Mouse (Mus musculus) kidney, adult 2 months (tissue): ENCODE data around the gene Mapkapk3. TPM values are rescaled to one million over a fixed set of nuclear protein-coding genes. Genes with fewer than 3 reads are reported as not detected.
A peak's percentile ranks its signal among the peaks of the same experiment; 100 is the strongest.

ENCODE experiments used
- DNase-seq: peaks from one replicate; pipeline ENCODE4 v3.0.0; 2021
- H3K27ac ChIP-seq: fragments of 200-500 bp; 2 replicates; pipeline ENCODE4 v1.5.1; 2012; ENCODE audit warnings: low read depth, low read length, control low read depth, inconsistent platforms; ENCODE audit not compliant: insufficient read depth
- H3K27me3 ChIP-seq: fragments of 200-500 bp; replicated peaks from 2 replicates; pipeline ENCODE4 v1.6.1; 2012; ENCODE audit warnings: mild to moderate bottlenecking, moderate library complexity, low read length, inconsistent platforms; ENCODE audit not compliant: control insufficient read depth, insufficient read depth
- H3K36me3 ChIP-seq: fragments of 200-500 bp; 2 replicates; pipeline ENCODE4 v1.6.1; 2012; ENCODE audit warnings: mild to moderate bottlenecking, moderate library complexity, low read length, inconsistent platforms; ENCODE audit not compliant: control insufficient read depth, insufficient read depth
- H3K4me1 ChIP-seq: fragments of 200-500 bp; 2 replicates; pipeline ENCODE4 v1.6.1; 2011; ENCODE audit warnings: low read length; ENCODE audit not compliant: control insufficient read depth, insufficient read depth
- H3K4me3 ChIP-seq: fragments of 200-500 bp; 2 replicates; pipeline ENCODE4 v1.5.1; 2011; ENCODE audit warnings: mild to moderate bottlenecking, low read depth, low read length, control low read depth; ENCODE audit not compliant: insufficient read depth
- CTCF ChIP-seq: fragments of 200-500 bp; conservative IDR thresholded peaks from 2 replicates; pipeline ENCODE4 v1.5.1; 2011; ENCODE audit warnings: low read depth, mild to moderate bottlenecking, control low read depth, low read length, moderate library complexity, mixed read lengths; ENCODE audit not compliant: insufficient read depth, insufficient read length
- POLR2A ChIP-seq: fragments of 200-500 bp; IDR thresholded peaks from one replicate; pipeline ENCODE4 v1.6.1; 2011; ENCODE audit warnings: low read depth, low read length, control low read depth
- WGBS: fragments of 180-500 bp; shearing (Covaris S2); methylation state at CpG from one replicate; pipeline ENCODE4 v1.1.7; 2018; 5-methylcytosine and 5-hydroxymethylcytosine counted together
- polyA plus RNA-seq: library from polyadenylated mRNA; depleted of rRNA; stranded (reverse); fragments of >200 nt; gene quantifications from 2 replicates; pipeline ENCODE4 v1.2.3, GENCODE M21; 2012

The Mapkapk3 gene
- polyA plus RNA-seq, 1 experiment, result 24.3 TPM

GRCm38 (mm10) chr9:107302592-107302991 lies 12.9 kb upstream of the Mapkapk3 start:
- no peak overlapping the region for H3K27ac ChIP-seq
- DNase-seq, result no peak
- WGBS, result 61% methylated on average over 7 of the region's 7 CpGs
- no peaks in the 10 kb centered on the region for H3K27me3 ChIP-seq
- H3K36me3 ChIP-seq, result peaks cover 7% of the 10 kb centered on the region
- TF ChIP-seq POLR2A, result no peak
- TF ChIP-seq CTCF, result no peak
- H3K4me1 ChIP-seq, result peaks cover 47% of the 10 kb centered on the region
- no peak overlapping the region for H3K4me3 ChIP-seq

- TF ChIP-seq CTCF (no peak), POLR2A (no peak)
- no peaks in the 10 kb centered on the region for H3K27me3 ChIP-seq
- 0 out of 2 replicates have a peak overlapping the region, but pooled peaks have one; percentile 4 for H3K27ac ChIP-seq
- 75% methylated on average over 17 of the region's 17 CpGs for WGBS
- peaks cover 7% of the 10 kb centered on the region for H3K36me3 ChIP-seq
- no peak overlapping the region for H3K4me3 ChIP-seq
- DNase-seq, result no peak
- H3K4me1 ChIP-seq, result peaks cover 38% of the 10 kb centered on the region
These were observed 12.1 kb upstream of the Mapkapk3 start for GRCm38 (mm10) chr9:107301554-107302331.

GRCm38 (mm10) chr9:107300224-107300973 lies 10.7 kb upstream of the Mapkapk3 start:
- Histone ChIP-seq H3K4me3 (no peak overlapping the region), H3K27me3 (no peaks in the 10 kb centered on the region), H3K36me3 (peaks cover 7% of the 10 kb centered on the region), H3K27ac (no peak overlapping the region), H3K4me1 (peaks cover 31% of the 10 kb centered on the region)
- DNase-seq, result no peak
- WGBS, result 88% methylated on average over 30 of the region's 30 CpGs
- no peak for TF ChIP-seq CTCF
- no peak for TF ChIP-seq POLR2A

- WGBS, result 69% methylated on average over 7 of the region's 7 CpGs
- 0 out of 2 replicates have a peak overlapping the region, but pooled peaks have one; percentile 14 for H3K27ac ChIP-seq
- DNase-seq, result no peak
- H3K4me3 ChIP-seq, result no peak overlapping the region; the same call in 1 of the 2 replicates
- no peaks in the 10 kb centered on the region for H3K27me3 ChIP-seq
- peaks cover 7% of the 10 kb centered on the region for H3K36me3 ChIP-seq
- peaks cover 26% of the 10 kb centered on the region for H3K4me1 ChIP-seq
- no peak for TF ChIP-seq POLR2A
- TF ChIP-seq CTCF, result no peak
These were observed 10.1 kb upstream of the Mapkapk3 start for GRCm38 (mm10) chr9:107299783-107300182.

- Histone ChIP-seq H3K27me3 (no peaks in the 10 kb centered on the region), H3K4me3 (peak overlapping the region; percentile 77), H3K4me1 (peaks cover 30% of the 10 kb centered on the region), H3K36me3 (peaks cover 7% of the 10 kb centered on the region), H3K27ac (peak overlapping the region; percentile 94)
- TF ChIP-seq CTCF, result no peak
- 48% methylated on average over 6 of the region's 6 CpGs for WGBS
- DNase-seq, result no peak
These were observed 9.2 kb upstream of the Mapkapk3 start for GRCm38 (mm10) chr9:107298876-107299275.

GRCm38 (mm10) chr9:107298059-107298780 lies 8.5 kb upstream of the Mapkapk3 start:
- DNase-seq, result peak; percentile 93
- Histone ChIP-seq H3K4me3 (peak overlapping the region; percentile 77), H3K27me3 (no peaks in the 10 kb centered on the region), H3K36me3 (peaks cover 7% of the 10 kb centered on the region), H3K4me1 (peaks cover 30% of the 10 kb centered on the region), H3K27ac (peak overlapping the region; percentile 94)
- TF ChIP-seq CTCF (no peak), POLR2A (no peak)
- WGBS, result 35% methylated on average over 8 of the region's 8 CpGs

GRCm38 (mm10) chr9:107297658-107298057 lies 8.0 kb upstream of the Mapkapk3 start:
- H3K4me3 ChIP-seq, result peak overlapping the region; percentile 77
- no peaks in the 10 kb centered on the region for H3K27me3 ChIP-seq
- no peak for TF ChIP-seq CTCF
- no peak for TF ChIP-seq POLR2A
- H3K4me1 ChIP-seq, result peaks cover 30% of the 10 kb centered on the region
- H3K36me3 ChIP-seq, result peaks cover 7% of the 10 kb centered on the region
- 25% methylated on average over 4 of the region's 4 CpGs for WGBS
- peak overlapping the region; percentile 94 for H3K27ac ChIP-seq
- peak; percentile 66 for DNase-seq
